Mouse (Mus musculus): ENCODE measurements at regions not wholly inside any gene's neighbourhood (a gene's known extent, or its start where the extent isn't known, plus 50 kb on each side); places are given as distances from the start of the nearest gene placed in this dataset.

GRCm38 (mm10) chr9:122476356-122476755 lies 124.9 kb downstream of the Abhd5 start:
- TF ChIP-seq POLR2A (IDR thresholded peaks at IDR 0.05; ENCODE audit: extremely low read depth, insufficient read depth, low read length) = no peak
- peak; percentile 35; the same call in 1 of the 2 replicates for TF ChIP-seq CTCF (IDR thresholded peaks at IDR 0.05; ENCODE audit: low read depth, low read length)

All from liver, adult 2 months (tissue).